Mouse (Mus musculus): ENCODE results near the gene Zfp51.
"Not testable (repeated sequence)": the region's sequence is repeated elsewhere in the genome, so short reads cannot be mapped to it uniquely, and the experiment has no call there.

Gene Zfp51

DNA sequence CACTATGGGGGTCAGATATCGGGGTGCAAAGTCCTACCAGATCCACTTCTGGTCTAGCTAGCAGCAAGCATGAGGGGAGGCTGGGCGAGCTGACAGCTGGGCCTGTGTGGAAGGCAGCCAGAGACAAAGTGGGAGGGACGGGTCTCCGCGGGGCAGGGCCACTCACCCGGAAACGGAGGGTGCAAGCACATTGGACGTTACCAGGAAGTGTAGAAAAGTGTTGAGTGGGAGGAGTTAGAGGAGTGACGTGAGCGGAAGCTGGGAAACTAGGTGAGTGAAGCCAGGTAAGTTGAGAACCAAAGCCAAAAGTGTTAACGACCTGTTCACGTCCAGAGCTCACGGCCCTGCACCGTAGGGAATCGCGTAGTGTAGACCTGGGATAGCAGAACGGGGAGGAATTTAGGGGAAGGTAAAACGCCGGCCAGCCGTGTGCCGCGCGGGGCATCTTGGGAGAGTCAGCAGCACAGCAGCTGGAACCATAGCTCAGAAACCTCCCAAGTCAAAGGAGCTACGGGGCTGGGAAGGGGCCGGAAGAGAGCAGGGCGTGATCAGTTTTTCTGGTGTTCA lies at the start of gene Zfp51:
Gene Zfp51 (plus strand): TSS at position 237 of the 567 bp plus-strand sequence.
- peak; percentile 91 for DNase-seq (ENCODE audit: low read depth, low spot score)

DNA sequence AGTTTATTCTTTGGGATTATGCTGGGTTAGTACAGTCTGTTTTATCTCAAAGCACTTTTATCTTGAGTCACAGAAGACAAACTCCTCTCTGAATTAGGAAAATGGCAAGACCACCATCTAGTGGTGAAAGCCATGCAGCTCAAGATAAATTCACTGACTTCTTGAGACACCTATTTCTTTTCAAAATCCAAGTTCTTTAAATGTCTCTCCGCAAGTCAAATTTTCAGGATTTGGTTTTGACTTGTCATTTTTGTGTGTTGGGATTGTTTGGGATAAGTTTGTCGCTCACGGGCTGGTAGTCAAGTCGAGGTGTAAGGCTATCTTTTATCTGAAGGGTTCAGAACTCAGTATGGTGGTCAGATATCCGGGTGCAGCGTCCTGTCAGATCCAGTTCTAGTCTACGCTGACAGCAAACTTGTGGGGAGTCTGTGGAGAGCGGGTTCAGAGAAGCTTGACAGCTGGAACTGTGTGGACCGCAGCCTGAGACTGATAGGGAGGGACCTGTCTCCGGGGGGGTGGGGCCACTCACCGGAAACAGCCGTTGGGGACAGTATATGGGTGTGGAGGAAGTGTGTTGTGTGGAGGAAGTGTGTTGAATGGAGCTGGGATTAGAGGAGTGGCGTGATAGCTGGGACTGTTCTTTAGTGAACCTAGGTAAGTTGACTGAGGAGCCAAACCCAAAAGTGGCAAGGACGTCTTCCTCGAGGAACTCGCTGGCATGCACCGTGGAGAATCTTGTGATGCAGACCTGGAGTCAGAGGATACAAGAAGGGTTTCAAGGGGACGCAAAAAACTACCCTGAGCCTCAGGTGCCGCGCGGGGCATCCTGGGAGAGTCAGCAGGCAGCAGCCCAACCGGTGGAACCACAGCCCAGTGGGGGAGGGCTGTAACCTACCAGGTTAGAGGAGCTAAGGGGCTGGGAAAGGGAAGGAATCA lies 27.2 kb upstream of the Zfp51 start, which contains the start of gene Zfp54:
Gene Zfp54 (plus strand): TSS at position 564 of the 936 bp plus-strand sequence.
- peak; percentile 62 for DNase-seq (ENCODE audit: low read depth, low spot score)

DNA sequence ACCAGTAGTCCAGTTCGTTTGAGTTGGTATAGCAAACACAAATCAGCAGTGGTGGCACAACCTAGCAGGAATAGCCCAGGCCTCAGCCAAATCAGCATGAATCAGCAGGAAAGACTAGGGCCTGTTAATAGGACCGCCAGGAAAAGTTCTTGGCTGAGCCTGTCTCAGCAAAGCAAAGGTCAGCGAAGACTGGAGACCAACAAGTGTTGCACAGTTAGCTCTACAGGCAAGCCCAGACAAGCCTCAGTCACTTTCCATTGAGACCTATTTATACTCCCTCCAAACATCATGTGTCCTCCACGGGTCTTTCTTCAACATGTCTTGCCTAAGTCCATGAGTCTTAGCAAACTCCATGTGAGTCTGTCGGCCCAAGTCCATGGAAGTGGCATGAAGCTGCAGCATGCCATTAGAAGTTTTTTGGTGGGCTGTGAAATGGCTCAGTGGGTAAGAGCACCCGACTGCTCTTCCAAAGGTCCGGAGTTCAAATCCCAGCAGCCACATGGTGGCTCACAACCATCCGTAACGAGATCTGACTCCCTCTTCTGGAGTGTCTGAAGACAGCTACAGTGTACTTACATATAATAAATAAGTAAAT lies 11.3 kb upstream of the Zfp51 start:
- DNase-seq (ENCODE audit: low read depth, low spot score), result not testable (repeated sequence)

DNA sequence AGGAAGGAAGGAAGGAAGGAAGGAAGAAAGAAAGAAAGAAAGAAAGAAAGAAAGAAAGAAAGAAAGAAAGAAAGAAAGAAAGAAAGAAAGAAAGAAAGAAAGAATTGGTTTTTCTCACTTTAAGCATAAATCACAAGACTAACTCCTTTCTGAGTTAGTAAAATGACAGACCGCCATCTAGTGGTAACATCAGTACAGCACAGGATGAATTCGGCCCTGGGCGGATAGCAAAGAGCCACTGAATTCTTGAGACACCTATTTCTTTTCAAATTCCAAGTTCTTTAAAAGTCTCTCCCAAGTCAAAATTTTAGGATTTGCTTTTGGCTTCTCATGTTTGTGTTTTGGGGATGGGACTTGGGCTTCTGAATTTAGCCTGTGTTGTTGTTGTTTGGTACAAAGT lies 505 bp upstream of the Zfp51 start:
- peak; percentile 83 for DNase-seq (ENCODE audit: low read depth, low spot score)

DNA sequence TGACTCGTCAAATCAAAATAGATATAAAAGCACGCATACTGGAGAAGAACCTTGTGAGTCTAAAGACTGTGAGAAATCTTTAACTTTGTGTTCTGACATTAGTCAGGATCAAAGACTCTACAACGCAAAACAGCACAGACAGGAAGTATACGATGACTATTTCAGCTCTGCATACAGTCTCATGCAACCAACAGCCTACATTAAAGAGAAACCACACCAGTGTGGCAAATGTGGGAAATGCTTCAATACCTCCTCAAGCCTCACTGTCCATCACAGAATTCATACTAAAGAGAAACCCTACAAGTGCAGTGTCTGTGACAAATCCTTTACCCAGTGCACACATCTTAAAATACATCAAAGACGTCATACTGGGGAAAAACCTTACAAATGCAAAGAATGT lies 13.4 kb downstream of the Zfp51 start:
- no peak for DNase-seq (ENCODE audit: low read depth, low spot score)

DNA sequence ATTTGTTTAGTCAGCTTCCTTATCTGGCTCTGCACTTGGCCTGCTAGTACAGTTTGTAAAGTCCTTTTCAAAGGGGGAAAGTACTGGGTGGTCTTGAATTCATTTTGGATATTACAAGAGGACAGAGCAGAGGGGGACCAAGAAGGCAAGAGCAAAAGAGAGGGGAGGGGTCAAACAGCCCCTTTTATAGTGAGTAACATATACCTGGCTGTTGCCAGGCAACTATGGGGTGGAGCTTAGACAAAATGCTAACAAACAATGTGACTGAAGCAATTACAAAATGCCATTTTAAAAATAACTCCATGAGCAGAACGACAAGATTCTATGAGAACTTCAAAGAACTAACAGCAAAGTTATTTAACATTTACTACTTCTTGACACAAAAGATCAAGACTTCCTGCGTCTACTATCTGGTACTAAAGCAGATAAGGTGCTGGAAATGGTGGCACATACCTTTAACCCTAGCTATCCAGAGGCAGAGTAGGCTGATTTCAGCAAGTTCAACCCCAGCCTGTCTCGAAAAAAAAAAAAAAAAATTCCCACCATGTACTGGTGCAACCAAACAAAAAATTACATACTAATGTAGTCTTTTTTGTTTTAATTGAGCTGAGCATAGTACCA lies 22.0 kb downstream of the Zfp51 start:
- DNase-seq (ENCODE audit: low read depth, low spot score), result no peak

DNA sequence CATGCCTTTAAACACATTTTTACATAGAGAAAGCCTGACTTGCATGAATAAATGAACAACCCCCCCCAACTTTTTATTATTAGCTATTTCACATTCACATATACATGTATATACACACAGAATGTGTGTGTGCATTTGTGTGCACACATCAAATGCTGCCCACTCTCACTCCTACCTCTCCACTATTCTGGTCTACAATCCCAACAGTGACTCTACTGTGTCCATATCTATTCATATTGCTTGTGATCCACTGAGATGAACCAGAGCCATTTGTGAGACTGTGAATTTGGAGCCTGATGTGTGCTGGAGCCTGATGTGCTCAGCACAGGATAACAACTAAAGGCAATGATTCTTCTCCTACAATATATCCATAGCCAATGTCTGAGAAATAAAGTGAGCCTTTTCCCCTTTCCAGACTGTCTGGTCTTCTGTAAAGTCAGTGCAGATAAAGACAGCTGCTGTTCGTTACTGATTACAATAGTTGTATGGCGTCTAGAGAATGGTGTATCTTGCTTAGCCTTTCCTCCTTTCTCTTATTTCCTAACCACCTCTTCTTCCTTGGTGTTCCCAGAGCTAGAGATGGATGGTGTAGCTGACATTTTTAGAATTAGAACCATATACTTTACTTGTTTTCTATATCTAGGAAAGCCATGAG lies 22.6 kb downstream of the Zfp51 start:
- no peak for DNase-seq (ENCODE audit: low read depth, low spot score)

DNA sequence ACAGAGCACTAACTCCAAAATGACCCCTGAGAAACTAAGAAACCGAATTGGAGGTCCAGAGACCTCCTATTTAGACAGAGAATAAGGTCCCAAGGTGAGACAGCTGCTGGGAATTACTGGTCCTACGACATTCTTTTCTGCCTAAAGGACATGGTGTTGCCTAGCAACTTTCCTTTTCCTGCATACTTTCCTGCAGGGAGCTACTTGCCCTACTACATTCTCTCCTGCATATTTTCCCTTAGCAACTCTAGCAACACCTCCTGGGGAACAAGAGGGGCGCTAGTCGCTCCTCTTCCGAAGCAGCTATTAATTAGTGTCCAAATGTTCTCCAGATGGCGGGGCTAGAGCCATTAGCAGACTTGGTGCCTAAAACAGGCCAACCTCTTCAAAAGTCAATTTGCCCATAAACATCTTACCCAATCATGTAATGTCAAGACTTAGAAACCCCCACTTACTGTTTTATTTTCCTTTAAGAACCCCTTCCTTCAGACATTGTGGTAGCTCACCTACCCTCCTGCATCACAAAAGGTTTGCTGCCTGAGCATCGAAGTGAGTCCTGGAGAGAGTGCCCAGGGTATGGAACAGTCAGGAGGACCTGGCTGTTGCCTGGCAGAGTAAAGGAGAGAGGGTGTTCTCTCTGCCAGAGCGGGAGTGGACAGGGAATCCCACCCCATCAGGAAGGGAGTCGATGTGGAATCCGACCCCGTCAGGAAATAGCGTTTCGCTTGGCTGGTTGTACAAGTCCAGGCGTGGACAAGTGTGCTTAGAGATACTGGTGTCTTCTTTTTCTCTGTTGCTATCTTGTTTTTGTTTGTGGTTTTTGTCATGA lies 23.4 kb downstream of the Zfp51 start:
- DNase-seq (ENCODE audit: low read depth, low spot score), result peak; percentile 84

DNA sequence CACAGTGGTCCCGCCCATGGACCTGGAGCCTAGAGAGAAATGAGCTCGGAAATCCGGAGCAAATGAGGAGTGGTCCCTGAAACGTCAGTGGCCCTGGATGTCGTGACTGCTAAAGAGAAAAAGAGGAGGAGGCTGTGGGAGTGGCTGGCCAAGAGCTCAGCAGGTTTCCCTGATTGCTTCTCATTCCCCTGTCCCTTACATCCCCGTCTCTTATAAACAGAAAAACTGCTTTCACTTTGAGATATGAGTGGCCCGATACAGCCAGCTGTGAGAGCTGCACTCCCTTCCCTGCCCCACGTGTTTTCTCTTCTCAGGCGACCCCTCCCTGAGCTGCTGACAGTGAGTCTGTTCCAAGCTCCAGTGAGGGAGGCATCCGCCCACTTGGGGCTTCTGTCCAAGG lies 24.6 kb downstream of the Zfp51 start:
- DNase-seq (ENCODE audit: low read depth, low spot score), result not testable (repeated sequence)

DNA sequence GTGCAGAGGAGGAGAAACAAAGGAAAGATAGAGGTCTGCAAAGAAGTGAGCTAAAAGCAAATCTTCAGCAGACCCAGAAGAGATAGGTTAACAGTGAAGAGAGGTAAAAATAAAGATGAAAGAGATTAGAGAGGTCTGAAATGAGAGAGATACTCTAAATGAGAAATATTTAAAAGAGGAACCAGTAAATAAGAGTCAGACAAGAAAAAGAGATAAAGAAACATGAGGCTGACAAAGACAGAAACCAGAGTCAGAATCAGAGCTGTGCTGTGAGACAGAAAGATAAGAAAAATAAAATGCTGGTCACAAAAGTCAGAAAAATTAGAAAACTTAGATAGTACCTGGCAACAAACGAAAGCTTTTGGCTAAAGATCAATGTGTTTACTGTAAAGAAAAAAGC lies 25.1 kb downstream of the Zfp51 start:
- not testable (repeated sequence) for DNase-seq (ENCODE audit: low read depth, low spot score)

DNA sequence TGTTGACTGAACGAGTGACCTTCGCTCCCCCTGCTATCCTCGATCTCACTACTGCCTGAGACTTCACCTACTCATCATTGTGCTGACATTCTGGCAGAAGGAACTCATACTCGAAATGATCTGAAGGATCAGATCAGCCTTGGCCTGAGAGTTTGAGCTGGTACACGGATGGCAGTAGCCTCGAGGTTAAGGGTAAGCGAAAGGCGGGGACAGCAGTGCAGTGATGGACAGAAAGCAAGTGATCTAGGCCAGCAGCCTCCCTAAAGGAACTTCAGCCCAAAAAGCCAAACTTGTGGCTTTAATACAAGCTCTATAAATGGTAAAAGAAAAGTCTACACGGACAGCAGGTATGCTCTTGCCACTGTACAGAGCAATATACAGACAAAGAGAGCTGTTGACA lies 26.2 kb downstream of the Zfp51 start:
- not testable (repeated sequence) for DNase-seq (ENCODE audit: low read depth, low spot score)

DNA sequence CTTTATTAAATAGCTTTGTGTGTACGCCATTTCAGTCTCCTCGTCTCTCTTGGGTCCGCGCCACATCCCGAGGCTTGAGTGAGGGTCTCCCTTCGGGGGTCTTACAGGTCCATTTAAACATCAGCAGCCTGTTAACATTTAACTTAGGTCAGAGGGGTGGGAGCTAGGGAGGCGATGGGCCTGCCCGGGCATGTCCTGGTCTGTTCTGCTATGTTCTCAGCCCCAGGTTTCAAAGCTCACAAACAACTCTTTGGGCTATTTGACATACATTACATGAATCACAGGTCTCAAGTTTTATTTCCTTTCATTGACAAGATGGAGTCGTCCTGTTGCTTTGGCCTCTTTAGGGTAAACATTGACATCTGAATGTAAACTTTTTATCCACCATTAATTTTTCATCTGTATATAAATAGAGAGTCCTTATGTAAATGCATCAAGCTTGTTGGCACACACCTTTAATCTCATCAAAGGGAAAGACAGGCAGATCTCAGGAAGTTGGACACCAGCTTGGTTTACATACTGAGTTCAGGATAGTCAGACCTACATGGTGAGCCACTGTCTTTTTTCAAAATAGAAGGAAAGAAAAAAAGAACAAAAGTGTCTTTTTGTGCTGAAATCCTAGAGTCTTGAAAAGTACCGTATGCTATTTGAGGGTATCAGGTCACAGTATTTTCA lies 28.1 kb downstream of the Zfp51 start:
- DNase-seq (ENCODE audit: low read depth, low spot score), result not testable (repeated sequence)

DNA sequence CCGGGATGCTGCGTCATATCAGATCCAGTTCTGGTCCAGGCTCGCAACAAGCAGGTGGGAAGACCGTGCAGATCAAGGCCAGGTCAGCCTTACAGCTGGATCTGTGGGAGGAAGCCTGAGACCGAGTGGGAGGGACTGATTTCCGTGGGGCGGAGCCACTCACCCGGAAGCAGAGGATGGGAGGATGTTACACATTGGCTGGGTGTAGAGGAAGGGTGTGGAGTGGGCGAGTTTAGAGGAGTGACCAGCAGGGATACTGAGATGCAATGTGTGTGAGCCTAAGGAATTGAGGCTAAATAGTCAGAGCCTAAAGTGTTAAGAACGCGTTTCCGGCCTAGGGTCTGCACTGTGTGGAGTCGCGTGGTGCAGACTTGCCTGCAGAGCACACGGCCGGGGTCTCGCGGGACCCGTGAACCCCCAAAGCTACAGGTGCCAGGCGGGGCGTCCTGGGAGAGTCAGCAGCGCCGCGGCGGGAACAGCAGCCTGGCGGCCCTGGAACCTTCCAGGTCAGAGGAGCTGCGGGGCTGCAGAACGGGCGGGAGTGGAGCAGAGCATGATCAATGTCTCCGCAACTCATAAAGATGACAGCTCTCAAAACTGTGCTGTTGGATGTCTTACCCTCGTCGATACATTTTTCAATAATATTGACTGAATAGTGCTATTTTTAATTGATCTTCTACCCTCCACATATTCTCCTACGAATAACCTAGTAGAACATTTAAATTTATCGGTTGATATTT lies 38.8 kb downstream of the Zfp51 start, which contains the start of gene Zfp53:
Gene Zfp53 (plus strand): TSS at position 239 of the 740 bp plus-strand sequence.
- peak; percentile 84 for DNase-seq (ENCODE audit: low read depth, low spot score)

DNA sequence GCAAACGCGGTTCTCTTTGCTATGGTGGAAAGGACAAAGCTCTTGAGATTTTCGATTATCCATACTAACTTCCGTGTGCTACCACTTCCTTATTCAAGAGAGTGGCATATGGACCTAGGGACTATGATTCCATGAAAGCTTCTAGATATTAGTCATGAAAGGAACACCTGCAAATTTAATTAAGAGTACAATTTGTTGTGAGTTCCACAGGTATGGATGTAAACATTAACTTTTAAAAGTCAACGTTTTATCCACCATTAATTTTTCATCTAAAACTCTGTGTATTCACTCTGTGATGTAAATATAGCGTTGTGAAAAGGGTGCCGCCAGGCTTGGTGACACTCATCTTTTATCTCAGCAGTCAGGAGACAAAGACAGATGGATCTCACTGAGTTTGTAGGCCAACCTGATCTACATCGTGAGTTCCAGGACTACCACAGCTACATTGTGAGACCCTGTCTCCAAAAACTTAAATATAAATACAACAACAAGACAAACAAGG lies 39.4 kb downstream of the Zfp51 start:
- no peak for DNase-seq (ENCODE audit: low read depth, low spot score)

DNA sequence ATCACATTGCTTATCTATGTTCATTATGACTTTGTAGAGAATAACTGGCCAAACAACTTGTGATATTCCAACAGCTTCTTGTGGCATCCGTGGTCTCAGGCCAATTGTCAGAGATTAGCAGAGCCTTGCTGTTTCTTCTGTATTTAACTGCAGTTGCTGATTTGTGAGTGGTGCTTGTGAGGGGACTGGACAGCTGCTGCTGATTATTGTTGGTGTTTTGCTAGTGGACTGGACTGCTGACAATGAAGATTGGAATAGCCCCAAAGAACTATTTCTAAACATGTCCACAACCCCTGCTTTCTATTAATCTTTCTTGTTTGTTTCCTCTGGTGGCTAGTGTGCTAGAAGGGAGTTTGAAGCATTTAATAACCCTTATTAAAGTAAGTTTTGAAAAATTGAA lies 51.2 kb downstream of the Zfp51 start:
- DNase-seq (ENCODE audit: low read depth, low spot score), result no peak

DNA sequence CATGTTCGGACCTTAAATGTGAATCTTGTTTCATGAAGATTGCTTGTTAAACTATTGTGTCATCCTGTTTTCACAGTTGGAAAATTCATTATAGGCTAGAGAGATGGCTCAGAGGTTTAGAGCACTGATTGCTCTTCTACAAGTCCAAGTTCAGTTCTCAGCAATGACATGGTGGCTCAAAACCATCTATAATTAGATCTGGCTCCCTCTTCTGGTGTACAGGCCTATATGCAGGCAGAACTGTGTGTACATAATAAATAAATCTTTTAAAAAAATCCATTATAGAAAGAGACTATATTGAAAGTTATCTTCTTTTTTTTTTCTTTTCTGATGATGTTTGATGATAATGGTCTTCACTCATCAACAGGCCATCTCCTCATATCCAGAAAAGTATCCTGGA lies 54.4 kb downstream of the Zfp51 start:
- no peak for DNase-seq (ENCODE audit: low read depth, low spot score)

DNA sequence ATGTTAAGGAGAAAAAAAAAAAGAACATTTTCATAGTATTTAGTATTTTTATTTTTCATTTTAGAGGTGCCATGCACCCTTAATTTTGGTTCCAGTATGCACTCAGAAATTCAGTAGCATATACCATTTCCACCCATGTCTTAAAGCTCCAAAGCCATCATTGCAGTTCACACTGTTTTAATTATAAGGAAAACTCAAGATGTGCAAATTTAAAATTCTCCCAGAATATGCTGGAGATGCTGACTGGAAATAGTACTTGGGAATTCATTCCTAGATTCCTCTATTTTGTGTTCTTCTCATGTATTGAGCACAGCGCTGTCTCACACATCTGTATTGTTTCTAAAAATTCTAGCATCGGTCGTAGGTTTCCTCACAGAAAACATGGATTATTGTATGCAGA lies 56.1 kb downstream of the Zfp51 start:
- DNase-seq (ENCODE audit: low read depth, low spot score), result no peak

DNA sequence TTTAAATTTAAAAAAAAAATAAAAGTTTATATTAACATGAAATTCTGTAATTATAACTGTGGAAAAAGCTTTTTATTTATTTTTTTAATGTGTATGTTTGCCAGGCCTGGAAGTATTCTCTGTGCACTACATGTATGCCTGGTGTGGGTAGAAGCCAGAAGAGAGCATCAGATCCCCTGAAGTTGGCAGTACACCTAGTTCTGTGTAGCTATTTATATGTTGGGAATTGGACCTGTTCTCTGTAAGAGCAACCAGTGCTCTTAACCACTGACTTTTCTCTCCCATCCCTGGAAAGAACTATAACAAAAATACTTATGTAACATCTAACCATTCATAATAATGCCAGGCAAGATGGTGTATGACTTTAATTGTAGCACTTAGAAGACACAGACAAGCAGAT lies 59.6 kb downstream of the Zfp51 start:
- no peak for DNase-seq (ENCODE audit: low read depth, low spot score)
